Mouse (Mus musculus): ENCODE results near the gene Zscan10.

Gene Zscan10

GRCm38 (mm10) chr17:23651363-23651762, 50.7 kb downstream of the Zscan10 start:
- no peak for DNase-seq (ENCODE audit: low spot score in 2 of 2)

- DNase-seq (ENCODE audit: low spot score in 2 of 2) = no peak
These were observed 52.7 kb downstream of the Zscan10 start for GRCm38 (mm10) chr17:23653324-23653723.

GRCm38 (mm10) chr17:23654001-23654400, 53.3 kb downstream of the Zscan10 start:
- no peak for DNase-seq (ENCODE audit: low spot score in 2 of 2)

GRCm38 (mm10) chr17:23654410-23654809, 53.8 kb downstream of the Zscan10 start:
- DNase-seq (ENCODE audit: low spot score in 2 of 2) = no peak

GRCm38 (mm10) chr17:23658450-23658849, 57.8 kb downstream of the Zscan10 start:
- DNase-seq (ENCODE audit: low spot score in 2 of 2) = no peak

- DNase-seq (ENCODE audit: low spot score in 2 of 2) = peak in 1 of 2 experiments; percentile 80
These were observed 59.6 kb downstream of the Zscan10 start, which contains the start of gene Bicdl2 for GRCm38 (mm10) chr17:23660117-23660875. Bicdl2 (plus strand) TSS chr17:23660506.
